Mouse (Mus musculus) cortical plate, adult 2 months (tissue): ENCODE data around the gene Rexo2. TPM values are rescaled to one million over a fixed set of nuclear protein-coding genes. Genes with fewer than 3 reads are reported as not detected.
A peak's percentile ranks its signal among the peaks of the same experiment; 100 is the strongest.
"Not testable (repeated sequence)": the region's sequence is repeated elsewhere in the genome, so short reads cannot be mapped to it uniquely, and the experiment has no call there.

Source experiments
- H3K27ac ChIP-seq: fragments of 200-500 bp; 2 replicates; pipeline ENCODE4 v1.5.1; 2012; ENCODE audit warnings: low read length, control low read depth, inconsistent platforms; ENCODE audit not compliant: insufficient read depth
- H3K4me1 ChIP-seq: fragments of 200-500 bp; 2 replicates; pipeline ENCODE4 v1.6.1; 2011; ENCODE audit warnings: low read length; ENCODE audit not compliant: control insufficient read depth, insufficient read depth
- H3K4me3 ChIP-seq: fragments of 200-500 bp; 2 replicates; pipeline ENCODE4 v1.5.1; 2011; ENCODE audit warnings: mild to moderate bottlenecking, low read length, control low read depth; ENCODE audit not compliant: insufficient read depth
- CTCF ChIP-seq: fragments of 200-500 bp; IDR thresholded peaks from 2 replicates; pipeline ENCODE4 v1.5.1; 2011; ENCODE audit warnings: mild to moderate bottlenecking, control low read depth, low read length; ENCODE audit not compliant: insufficient read depth; ENCODE audit errors: extremely low read depth
- POLR2A ChIP-seq: fragments of 200-500 bp; IDR thresholded peaks from 2 replicates; pipeline ENCODE4 v1.6.1; 2011; ENCODE audit warnings: mild to moderate bottlenecking, low read length, control low read depth; ENCODE audit not compliant: insufficient read depth; ENCODE audit errors: extremely low read depth
- polyA plus RNA-seq: library from polyadenylated mRNA; depleted of rRNA; stranded (reverse); fragments of >200 nt; gene quantifications from 2 replicates; pipeline ENCODE4 v1.2.3, GENCODE M21; 2012

The Rexo2 gene
- polyA plus RNA-seq, 1 experiment: 157 TPM

- TF ChIP-seq POLR2A: no peak
- TF ChIP-seq CTCF: no peak
- H3K4me3 ChIP-seq: no peak overlapping the region
- H3K4me1 ChIP-seq: peaks cover 2% of the 10 kb centered on the region; the same call in 1 of the 2 replicates
- no peak overlapping the region for H3K27ac ChIP-seq
Measured at GRCm38 (mm10) chr9:48473131-48473530, 7.3 kb downstream of the Rexo2 start.

GRCm38 (mm10) chr9:48472441-48473025 is 7.9 kb downstream of the Rexo2 start:
- H3K4me1 ChIP-seq: peaks cover 2% of the 10 kb centered on the region; the same call in 1 of the 2 replicates
- no peak overlapping the region for H3K27ac ChIP-seq
- no peak overlapping the region for H3K4me3 ChIP-seq
- TF ChIP-seq CTCF: no peak
- TF ChIP-seq POLR2A: no peak

- H3K4me3 ChIP-seq, H3K4me1 ChIP-seq, H3K27ac ChIP-seq: not testable (repeated sequence)
Measured at GRCm38 (mm10) chr9:48467471-48467870, 13.0 kb downstream of the Rexo2 start.

GRCm38 (mm10) chr9:48466804-48467203 is 13.6 kb downstream of the Rexo2 start:
- Histone ChIP-seq H3K27ac (no peak overlapping the region), H3K4me3 (no peak overlapping the region), H3K4me1 (no peaks in the 10 kb centered on the region)
- peak; percentile 86 for TF ChIP-seq CTCF
- TF ChIP-seq POLR2A: no peak

GRCm38 (mm10) chr9:48465671-48466070 is 14.8 kb downstream of the Rexo2 start:
- H3K4me1 ChIP-seq: no peaks in the 10 kb centered on the region
- H3K4me3 ChIP-seq: no peak overlapping the region
- H3K27ac ChIP-seq: no peak overlapping the region
- TF ChIP-seq POLR2A (no peak), CTCF (peak; percentile 18; the same call in 1 of the 2 replicates)

GRCm38 (mm10) chr9:48461545-48461944 is 18.9 kb downstream of the Rexo2 start:
- no peak overlapping the region for H3K4me3 ChIP-seq
- H3K4me1 ChIP-seq: no peaks in the 10 kb centered on the region
- TF ChIP-seq POLR2A (no peak), CTCF (no peak)
- no peak overlapping the region for H3K27ac ChIP-seq

- TF ChIP-seq CTCF: no peak
- no peak for TF ChIP-seq POLR2A
- no peak overlapping the region for H3K27ac ChIP-seq
- no peak overlapping the region for H3K4me3 ChIP-seq
- no peaks in the 10 kb centered on the region for H3K4me1 ChIP-seq
Measured at GRCm38 (mm10) chr9:48460720-48461119, 19.7 kb downstream of the Rexo2 start.

- H3K4me1 ChIP-seq: no peaks in the 10 kb centered on the region
- H3K4me3 ChIP-seq: no peak overlapping the region
- H3K27ac ChIP-seq: no peak overlapping the region
- TF ChIP-seq POLR2A (no peak), CTCF (no peak)
Measured at GRCm38 (mm10) chr9:48459391-48459790, 21.0 kb downstream of the Rexo2 start.

GRCm38 (mm10) chr9:48458879-48459278 is 21.5 kb downstream of the Rexo2 start:
- H3K4me1 ChIP-seq: no peaks in the 10 kb centered on the region
- 0 out of 2 replicates have a peak, but pooled peaks have one; percentile 13 for TF ChIP-seq CTCF
- no peak for TF ChIP-seq POLR2A
- no peak overlapping the region for H3K4me3 ChIP-seq
- H3K27ac ChIP-seq: no peak overlapping the region

GRCm38 (mm10) chr9:48455961-48456360 is 24.5 kb downstream of the Rexo2 start:
- no peak overlapping the region for H3K27ac ChIP-seq
- H3K4me3 ChIP-seq: no peak overlapping the region
- H3K4me1 ChIP-seq: no peaks in the 10 kb centered on the region
- no peak for TF ChIP-seq CTCF
- TF ChIP-seq POLR2A: no peak

GRCm38 (mm10) chr9:48450066-48450465 is 30.4 kb downstream of the Rexo2 start:
- TF ChIP-seq CTCF (no peak), POLR2A (no peak)
- H3K27ac ChIP-seq: no peak overlapping the region

More at GRCm38 (mm10) chr9:48450066-48450465, 30.4 kb downstream of the Rexo2 start:
- H3K4me1 ChIP-seq: no peaks in the 10 kb centered on the region
- H3K4me3 ChIP-seq: no peak overlapping the region
